Mouse (Mus musculus): ENCODE measurements around the gene Vegfb.

DNA sequence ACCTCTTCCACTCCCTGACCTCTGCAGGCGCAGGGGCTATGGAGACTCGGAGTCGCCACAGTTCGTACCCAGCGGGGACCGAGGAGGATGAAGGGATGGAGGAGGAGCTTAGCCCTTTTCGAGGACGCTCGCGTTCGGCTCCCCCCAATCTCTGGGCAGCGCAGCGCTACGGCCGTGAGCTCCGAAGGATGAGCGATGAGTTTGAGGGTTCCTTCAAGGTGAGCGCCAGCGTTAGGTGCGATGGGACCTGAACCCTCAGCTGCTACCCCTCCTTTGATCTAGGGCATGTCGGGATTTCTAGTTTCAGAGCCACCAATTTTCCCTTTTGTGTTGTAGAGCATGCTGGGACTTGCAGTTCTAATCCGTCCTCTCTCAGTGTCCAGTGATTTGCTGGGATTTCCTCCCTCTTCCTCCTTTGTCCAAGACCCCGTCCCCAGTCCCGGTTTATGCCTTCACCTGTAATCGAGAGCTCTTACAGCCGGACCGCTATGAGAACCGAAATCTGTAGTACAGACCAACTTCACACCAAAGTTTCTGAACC is 36.8 kb downstream of the Vegfb start:
- no peak for TF ChIP-seq CTCF (IDR thresholded peaks at IDR 0.05; ENCODE audit: borderline replicate concordance, insufficient read depth, low read length)
- peak; percentile 93 for TF ChIP-seq POLR2A (IDR thresholded peaks at IDR 0.05; ENCODE audit: low read depth, low read length)
